Mouse (Mus musculus) CD4-positive, CD25-positive, alpha-beta regulatory T cell, adult 4 months (primary cell): ENCODE data around the gene Zc3h15. TPM values are rescaled to one million over a fixed set of nuclear protein-coding genes. Genes with fewer than 3 reads are reported as not detected.
"Not testable (repeated sequence)": the region's sequence is repeated elsewhere in the genome, so short reads cannot be mapped to it uniquely, and the experiment has no call there.

Experiments
- ATAC-seq: one replicate; pipeline ENCODE4 v1.8.0; 2017
- polyA plus RNA-seq, 2 experiments: library from polyadenylated mRNA; unstranded; fragments of 100-300 nt; shearing (Covaris generic); gene quantifications; one replicate each; pipeline ENCODE4 v1.2.1; 2017

Zc3h15 gene
- polyA plus RNA-seq, 2 experiments from 2014 or later: 83.6 to 124 TPM

- ATAC-seq: no peak
Measured at GRCm38 (mm10) chr2:83674421-83674820, 30.2 kb downstream of the Zc3h15 start.

GRCm38 (mm10) chr2:83674896-83675295, 30.7 kb downstream of the Zc3h15 start:
- no peak for ATAC-seq

DNA sequence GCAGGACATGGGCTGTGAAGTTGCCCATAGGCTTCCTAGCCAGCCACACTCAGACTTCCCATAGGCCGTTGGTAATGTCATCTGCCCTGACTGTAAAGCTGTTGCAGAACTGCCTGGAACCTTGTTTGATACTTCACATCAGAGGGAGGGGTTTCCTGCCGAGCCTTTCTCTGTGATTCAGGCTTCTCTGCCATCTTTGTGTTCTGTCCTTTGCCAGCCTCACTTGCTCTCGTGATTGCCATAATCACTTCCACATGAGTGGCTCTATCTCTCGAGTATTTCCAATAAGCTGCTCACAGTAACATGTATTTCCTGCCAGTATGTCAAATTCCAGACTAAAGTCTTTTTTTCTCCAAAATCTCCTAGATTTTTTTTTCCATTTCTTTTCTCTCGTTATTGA, 31.4 kb downstream of the Zc3h15 start:
- no peak for ATAC-seq

DNA sequence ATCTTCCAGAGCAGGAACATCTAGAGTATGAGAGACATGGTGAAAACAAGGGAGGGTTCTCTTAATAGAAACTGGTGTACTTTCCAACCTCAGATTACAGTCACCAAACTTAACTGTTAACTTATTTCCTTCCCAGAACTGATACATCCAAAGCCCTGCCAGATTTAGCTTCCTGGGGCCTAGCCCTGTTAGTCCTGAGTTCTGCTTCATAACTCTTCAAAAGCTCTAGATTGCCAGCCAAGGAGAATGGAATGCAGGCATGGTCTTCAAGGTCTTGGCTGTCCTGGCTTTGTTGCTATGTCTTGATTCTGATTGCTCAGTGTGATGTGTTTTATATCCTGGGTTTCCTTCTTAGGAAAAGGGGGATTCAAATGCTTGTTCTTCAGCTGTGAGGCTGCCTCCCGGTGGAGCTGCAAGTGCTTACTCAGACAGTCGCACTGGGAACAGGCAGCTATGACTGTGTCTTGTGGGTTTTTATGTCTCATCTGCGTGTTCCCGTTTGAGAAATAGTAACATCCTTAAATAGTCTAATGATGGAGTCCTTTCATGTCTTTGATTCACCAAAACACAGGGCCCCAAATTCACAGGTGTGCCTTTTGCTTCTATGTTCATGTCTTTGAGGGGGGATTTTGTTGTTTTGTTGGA, 32.1 kb downstream of the Zc3h15 start:
- ATAC-seq: no peak

- ATAC-seq: no peak
Measured at GRCm38 (mm10) chr2:83681332-83681731, 37.1 kb downstream of the Zc3h15 start.

DNA sequence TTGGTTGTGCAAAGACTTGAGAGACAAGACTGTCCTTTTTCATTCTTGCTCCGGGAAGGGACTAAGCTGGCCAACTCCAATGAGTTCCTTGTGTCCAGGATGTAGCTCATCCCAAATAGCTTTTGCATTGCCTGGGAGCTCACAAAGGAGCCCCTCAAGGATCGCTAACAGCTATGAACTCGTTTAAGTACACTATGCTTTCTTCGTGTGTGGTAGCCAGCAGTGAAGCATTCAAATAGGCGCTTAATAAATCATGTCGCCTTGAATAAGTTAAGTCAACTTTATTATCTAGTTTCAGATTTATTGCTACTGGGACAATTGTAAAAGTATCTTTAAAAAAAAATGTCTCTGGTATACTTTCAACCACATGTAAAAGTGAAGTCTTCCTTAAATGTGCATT, 37.5 kb downstream of the Zc3h15 start:
- no peak for ATAC-seq

DNA sequence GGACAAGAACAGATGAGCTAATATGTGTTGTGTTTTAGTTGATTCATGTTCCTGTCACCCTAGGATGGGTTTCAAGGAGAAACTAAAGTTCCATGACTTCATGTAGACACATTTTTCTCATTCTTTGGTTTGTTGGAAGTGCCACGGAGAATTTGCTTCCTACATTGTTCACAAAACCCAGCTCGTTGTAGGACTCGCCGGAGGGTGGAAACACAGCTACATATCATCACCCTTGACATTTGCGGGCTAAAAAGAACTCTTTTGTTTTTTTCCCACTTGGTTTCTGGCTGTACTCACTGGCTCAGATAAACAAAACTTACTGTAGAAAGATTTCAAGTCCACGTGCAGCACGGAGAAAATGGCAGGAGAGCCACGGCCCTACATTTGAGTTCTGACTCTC, 38.0 kb downstream of the Zc3h15 start:
- no peak for ATAC-seq

DNA sequence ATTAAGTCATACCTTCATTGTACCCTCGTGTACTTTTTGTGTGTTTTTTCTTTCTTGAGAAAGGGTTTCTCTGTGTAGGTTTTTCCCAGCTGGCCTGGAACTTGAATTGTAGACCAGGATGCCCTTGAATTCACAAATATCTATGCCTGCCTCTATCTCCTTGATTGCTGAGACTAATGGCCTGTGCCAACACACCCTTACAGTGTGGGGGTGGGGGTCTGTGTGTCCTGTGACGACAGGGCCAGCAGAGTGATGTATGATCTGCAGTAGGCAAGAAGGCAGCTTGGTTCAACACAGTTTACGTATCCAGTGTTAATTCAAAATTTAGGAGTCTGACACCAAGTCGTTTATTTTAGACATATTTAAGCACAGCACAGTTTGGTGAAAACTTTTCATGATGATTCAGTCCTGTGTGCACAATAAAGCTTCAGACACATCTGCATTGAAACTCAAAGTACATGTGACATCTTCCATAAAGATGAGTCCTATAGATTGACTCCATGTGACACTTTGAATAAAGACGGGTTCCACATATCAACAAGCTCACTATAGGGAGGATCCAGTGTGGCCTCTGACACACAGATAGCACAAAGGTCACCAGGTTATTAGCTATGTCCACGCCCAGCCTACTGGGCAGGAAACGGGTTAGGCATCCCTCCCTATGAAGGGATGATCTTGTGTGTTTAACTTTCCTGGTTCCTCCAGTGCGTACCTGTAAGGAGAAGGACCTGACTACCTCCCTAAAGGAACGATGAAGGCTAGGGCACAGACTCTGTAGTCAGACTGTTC, 39.7 kb downstream of the Zc3h15 start:
- no peak for ATAC-seq

DNA sequence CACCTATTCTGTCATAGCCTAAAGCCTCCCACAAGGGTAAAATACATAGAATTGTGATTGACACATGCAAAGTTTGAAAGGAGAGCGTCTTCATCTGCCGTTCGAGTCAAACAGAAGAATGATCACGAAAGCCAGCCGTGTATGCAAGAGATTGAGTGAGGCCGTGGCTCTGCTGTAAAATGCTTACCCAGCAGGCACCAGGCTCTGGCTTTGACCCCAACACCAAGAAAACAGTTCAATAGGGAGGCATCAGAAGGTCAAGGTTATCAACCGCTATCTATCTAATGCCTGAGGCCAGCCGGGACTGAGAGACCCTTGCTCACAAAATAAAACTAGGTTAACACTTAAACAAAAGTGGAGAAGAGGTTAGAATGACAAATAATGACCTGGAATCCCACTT, 40.5 kb downstream of the Zc3h15 start:
- no peak for ATAC-seq

- no peak for ATAC-seq
Measured at GRCm38 (mm10) chr2:83690372-83690771, 46.1 kb downstream of the Zc3h15 start.

DNA sequence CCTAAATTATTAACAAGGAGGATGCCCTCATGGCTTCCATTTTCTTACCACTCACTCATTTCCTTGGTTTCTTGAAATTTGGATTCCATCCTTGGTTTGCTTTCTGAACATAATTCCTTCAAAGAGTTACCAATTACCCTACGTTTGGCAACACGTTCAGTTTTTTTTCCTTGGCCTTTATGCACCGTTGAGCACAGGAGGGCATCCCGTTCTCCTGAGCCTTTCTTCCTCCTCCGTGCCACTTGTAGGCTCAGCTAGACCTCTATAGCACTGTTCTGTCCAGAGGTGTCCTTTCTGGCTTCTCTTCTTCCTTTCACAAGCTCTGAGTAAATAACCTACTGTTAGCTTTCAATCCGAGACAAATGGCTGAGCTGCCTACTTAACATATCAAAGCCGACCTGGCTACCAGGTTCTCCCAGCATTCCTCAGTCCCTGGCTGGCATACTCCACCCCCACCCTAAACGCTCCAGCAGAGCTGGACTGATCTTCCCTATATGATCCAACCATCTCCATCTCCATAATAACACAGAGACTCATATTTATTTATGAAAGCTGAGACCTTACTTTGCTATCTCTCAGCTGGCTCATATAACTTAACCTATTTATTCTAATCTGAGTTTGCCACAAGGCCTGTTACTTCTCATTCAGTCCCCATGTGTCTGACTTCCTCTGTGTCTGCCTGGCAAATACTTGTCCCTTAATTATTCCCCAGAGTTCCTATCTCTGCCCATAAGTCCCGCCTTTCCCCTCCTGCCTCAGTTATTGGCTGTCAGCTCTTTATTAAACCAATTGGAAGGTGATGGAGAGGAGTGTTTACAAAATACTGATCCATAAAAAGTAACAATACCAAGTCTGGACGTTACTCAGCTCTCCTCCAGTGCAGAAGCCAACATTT, 48.7 kb downstream of the Zc3h15 start:
- no peak for ATAC-seq

DNA sequence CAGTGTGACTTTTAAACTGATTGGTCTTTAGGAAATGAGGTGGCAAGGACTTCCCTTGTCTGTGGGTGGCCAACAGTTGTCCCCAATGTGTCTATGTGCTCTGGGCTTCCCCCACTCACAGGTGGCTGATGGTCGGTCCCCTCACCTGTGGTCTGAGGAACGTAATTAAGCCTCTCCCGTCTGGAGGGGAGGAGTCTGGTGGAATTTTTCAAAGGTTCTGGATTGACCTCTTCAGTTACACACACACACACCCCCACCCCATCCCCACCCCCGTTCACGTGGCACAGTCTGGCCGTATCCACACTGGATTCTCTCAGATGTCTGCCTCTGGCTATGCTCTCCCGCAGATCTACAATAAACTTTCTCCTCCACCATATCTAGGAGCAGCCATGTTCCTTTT, 49.8 kb downstream of the Zc3h15 start:
- no peak for ATAC-seq

DNA sequence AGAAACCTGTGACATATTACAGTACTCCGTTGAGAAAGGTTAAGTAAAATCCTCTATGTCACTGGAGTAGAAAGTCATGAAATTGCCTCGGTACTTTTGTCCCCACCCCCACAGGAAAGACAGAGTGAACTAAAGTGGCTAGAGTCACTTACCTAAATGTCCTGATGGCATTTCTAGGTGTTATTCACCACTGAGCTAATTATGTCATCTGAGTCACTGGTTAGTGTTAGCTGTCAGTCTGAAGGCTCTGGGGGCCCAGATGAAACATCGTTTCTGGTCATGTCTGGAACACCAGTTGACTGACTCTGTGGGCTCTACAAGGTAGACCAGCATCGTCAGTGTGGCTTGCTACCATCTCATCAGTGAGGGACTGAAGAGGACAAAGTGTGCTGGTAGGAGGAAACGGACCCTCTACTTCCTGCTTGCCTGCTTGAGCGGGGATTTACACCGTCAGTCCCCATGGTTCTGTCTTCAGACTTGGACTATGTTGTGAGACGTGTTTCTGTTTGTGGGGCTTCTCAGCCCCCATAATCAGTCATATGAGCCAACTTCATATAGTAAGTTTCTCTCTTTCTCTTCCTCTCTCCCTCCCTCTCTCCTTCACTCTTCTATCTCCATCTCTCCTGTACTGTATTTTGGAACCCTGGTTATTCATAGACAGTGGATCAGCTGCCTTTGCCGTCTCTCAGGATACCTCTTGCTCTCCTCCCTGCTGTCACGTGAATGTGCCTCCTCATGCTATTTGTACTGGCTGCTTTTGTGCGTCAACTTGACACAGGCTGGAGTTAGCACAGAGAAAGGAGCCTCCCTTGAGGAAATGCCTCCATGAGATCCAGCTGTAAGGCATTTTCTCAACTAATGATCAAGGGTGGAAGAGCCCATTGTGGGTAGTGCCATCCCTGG, 51.4 kb downstream of the Zc3h15 start:
- ATAC-seq: peak; percentile 75

DNA sequence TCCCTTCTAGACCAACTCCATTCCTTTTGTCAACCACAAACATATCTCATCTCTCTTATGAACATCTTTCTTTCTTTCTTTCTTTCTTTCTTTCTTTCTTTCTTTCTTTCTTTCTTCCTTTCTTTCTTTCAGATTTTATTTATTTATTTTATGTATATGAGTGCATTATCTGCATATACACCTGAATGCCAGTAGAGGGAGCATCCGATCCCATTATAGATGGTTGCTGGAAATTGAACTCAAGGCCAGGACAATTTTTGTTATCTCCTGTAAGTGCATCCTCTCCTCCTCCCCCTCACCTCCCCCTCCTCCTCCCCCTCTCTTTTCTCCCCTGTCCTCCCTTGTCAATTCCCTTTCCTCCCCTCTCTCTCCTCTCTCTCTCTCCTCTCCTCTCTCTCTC, 54.2 kb downstream of the Zc3h15 start:
- ATAC-seq: no peak

DNA sequence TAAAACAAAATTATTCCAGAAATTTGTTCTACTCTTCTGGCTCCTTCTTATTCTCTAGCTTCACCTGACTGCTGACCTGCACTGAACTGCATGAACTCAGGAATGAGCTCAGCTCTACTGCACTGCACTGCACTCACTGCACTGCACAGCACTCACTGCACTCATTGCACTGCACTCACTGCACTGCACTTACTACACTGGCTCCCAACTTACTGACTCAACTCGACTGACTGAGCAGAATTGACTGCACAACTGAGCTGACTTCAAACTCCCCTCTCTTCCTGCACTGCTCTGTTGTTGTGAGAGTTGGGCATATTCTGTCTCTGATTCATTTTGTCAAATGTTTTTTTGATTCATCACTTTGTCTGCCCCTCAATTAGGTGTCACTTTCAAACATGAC, 55.1 kb downstream of the Zc3h15 start:
- no peak for ATAC-seq

DNA sequence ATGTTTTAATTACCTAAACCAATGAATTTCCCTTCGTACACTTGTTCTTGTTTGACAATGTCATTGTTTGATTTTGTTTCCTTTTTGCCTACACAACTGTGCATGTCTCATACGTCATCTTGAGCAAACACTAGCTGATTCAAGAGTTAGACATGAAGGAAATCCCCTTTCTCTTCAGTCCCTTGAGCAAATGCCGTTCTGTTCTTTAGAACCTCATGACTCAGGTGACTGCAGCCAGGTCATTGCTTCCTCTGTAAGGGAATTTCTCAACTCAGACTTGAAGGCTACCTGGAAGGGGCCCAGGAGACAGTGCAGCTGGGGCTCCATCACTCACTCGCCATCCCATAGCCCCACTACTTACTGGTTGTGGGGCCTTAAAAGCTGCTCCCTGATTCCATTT, 56.4 kb downstream of the Zc3h15 start:
- peak; percentile 88 for ATAC-seq

GRCm38 (mm10) chr2:83702411-83702810, 58.2 kb downstream of the Zc3h15 start:
- ATAC-seq: no peak

- no peak for ATAC-seq
Measured at GRCm38 (mm10) chr2:83705580-83706158, 61.4 kb downstream of the Zc3h15 start.

- ATAC-seq: peak; percentile 40
Measured at GRCm38 (mm10) chr2:83709896-83710524, 65.8 kb downstream of the Zc3h15 start.

GRCm38 (mm10) chr2:83713281-83713680, 69.0 kb downstream of the Zc3h15 start:
- ATAC-seq: not testable (repeated sequence)

- ATAC-seq: no peak
Measured at GRCm38 (mm10) chr2:83713946-83714345, 69.7 kb downstream of the Zc3h15 start.
